Mouse (Mus musculus) lung, postnatal 0 days (tissue): ENCODE results near the gene Paxip1. TPM values are rescaled to one million over a fixed set of nuclear protein-coding genes. Genes with fewer than 3 reads are reported as not detected.

Source experiments
- ATAC-seq: fragments of 200-750 bp; cut with Nextera tagmentation; 2 replicates; pipeline ENCODE4 v1.8.0; 2017; ENCODE audit warnings: moderate library complexity
- DNase-seq: peaks from one replicate; pipeline ENCODE4 v3.0.0-alpha.2; 2016; ENCODE audit warnings: low spot score
- H3K27ac ChIP-seq: fragments of 300-500 bp; sonication (generic); 2 replicates; pipeline ENCODE4 v1.5.1; 2014; ENCODE audit warnings: antibody characterized with exemption, mild to moderate bottlenecking, low read length, mixed read lengths
- H3K27me3 ChIP-seq: fragments of 300-500 bp; sonication (generic); replicated peaks from 2 replicates; pipeline ENCODE4 v1.6.1; 2014; ENCODE audit warnings: low read length, mixed read lengths; ENCODE audit not compliant: insufficient read depth
- H3K36me3 ChIP-seq: fragments of 300-500 bp; sonication (generic); 2 replicates; pipeline ENCODE4 v1.6.1; 2014; ENCODE audit warnings: low read length, mixed read lengths; ENCODE audit not compliant: insufficient read depth
- H3K4me1 ChIP-seq: fragments of 300-500 bp; sonication (generic); 2 replicates; pipeline ENCODE4 v1.6.1; 2014; ENCODE audit warnings: antibody characterized with exemption, low read depth, low read length, mixed read lengths; ENCODE audit not compliant: insufficient read depth
- H3K4me2 ChIP-seq: fragments of 300-500 bp; sonication (generic); replicated peaks from 2 replicates; pipeline ENCODE4 v1.6.1; 2014; ENCODE audit warnings: low read depth, mild to moderate bottlenecking, low read length, moderate library complexity, mixed read lengths
- H3K4me3 ChIP-seq: fragments of 300-500 bp; sonication (generic); 2 replicates; pipeline ENCODE4 v1.5.1; 2014; ENCODE audit warnings: low read depth, low read length
- H3K9ac ChIP-seq: fragments of 300-500 bp; sonication (generic); replicated peaks from 2 replicates; pipeline ENCODE4 v1.6.1; 2014; ENCODE audit warnings: low read depth, mild to moderate bottlenecking
- H3K9me3 ChIP-seq: fragments of 300-500 bp; sonication (generic); 2 replicates; pipeline ENCODE4 v1.6.1; 2016; ENCODE audit warnings: low read length, mixed read lengths
- CTCF ChIP-seq: IDR thresholded peaks from 2 replicates; pipeline ENCODE4 v1.5.1; 2016; ENCODE audit warnings: antibody characterized with exemption, mild to moderate bottlenecking
- EP300 ChIP-seq: IDR thresholded peaks from 2 replicates; pipeline ENCODE4 v1.6.1; 2016; ENCODE audit warnings: antibody characterized with exemption, mild to moderate bottlenecking, control low read depth
- WGBS: fragments of 180-500 bp; shearing (Covaris S2); extraction: QIAGEN DNeasy Blood & Tissue Kit; methylation state at CpG from one replicate; pipeline ENCODE4 v1.1.7; 2014; 5-methylcytosine and 5-hydroxymethylcytosine counted together
- polyA plus RNA-seq: library from polyadenylated mRNA; unstranded; fragments of >200 nt; fragmentation: Nextera tagmentation; extraction: Ambion mirVana; gene quantifications from 2 replicates; pipeline ENCODE4 v1.2.1, GENCODE M21; 2015

Gene Paxip1
- polyA plus RNA-seq, 1 experiment from 2014 or later = 10.2 TPM

DNA sequence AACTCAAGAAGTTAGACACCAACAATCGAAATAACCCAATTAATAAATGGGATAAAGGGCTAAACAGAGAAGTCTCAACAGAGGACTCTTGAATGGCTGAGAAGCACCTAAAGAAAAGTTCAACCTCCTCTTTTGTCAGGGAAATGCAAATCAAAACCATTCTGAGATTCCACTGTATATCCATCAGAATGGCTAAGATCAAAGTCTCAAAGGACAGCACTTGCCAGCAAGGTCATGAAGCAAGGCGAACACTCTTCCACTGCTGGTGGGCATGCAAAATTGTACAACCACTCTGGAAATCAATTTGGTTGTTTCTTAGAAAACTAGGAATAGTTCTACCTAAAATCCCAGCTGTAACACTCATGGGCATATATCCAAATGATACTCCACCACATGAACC lies 22.8 kb upstream of the Paxip1 start:
- Histone ChIP-seq H3K4me2 (no peak overlapping the region), H3K4me1 (no peaks in the 10 kb centered on the region), H3K4me3 (no peak overlapping the region), H3K9me3 (no peaks in the 10 kb centered on the region), H3K9ac (no peak overlapping the region), H3K27me3 (no peaks in the 10 kb centered on the region), H3K27ac (no peak overlapping the region), H3K36me3 (no peaks in the 10 kb centered on the region)
- 67% methylated on average over 2 of the region's 2 CpGs for WGBS
- no peak for TF ChIP-seq CTCF
- no peak for TF ChIP-seq EP300
- DNase-seq (no peak), ATAC-seq (no peak)

DNA sequence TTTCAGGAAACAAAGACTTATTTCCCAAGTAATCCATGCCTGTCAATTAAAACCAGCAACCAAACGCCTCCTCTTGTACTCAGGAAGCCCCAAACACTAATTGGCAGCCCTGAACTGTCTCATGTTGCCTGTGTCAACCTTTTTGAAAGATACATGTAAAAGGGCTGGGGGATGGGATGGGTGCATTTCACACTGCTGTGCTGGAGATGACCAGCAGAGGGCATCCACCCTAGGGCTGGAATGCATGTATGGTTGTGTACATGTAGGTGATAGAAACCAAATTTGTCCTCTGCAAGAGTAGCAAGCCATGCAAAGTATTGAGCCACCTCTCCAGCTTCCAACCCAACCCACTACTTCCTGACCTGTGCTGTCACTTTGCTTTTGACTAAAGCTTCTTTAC lies 2.4 kb upstream of the Paxip1 start:
- Histone ChIP-seq H3K36me3 (no peaks in the 10 kb centered on the region), H3K4me1 (peaks cover 7% of the 10 kb centered on the region), H3K4me2 (no peak overlapping the region), H3K9me3 (no peaks in the 10 kb centered on the region), H3K9ac (no peak overlapping the region), H3K27ac (no peak overlapping the region), H3K27me3 (no peaks in the 10 kb centered on the region), H3K4me3 (no peak overlapping the region)
- ATAC-seq (no peak), DNase-seq (peak; percentile 67)
- 8% methylated on average over 1 of the region's 1 CpGs for WGBS
- no peak for TF ChIP-seq EP300
- peak; percentile 86 for TF ChIP-seq CTCF

DNA sequence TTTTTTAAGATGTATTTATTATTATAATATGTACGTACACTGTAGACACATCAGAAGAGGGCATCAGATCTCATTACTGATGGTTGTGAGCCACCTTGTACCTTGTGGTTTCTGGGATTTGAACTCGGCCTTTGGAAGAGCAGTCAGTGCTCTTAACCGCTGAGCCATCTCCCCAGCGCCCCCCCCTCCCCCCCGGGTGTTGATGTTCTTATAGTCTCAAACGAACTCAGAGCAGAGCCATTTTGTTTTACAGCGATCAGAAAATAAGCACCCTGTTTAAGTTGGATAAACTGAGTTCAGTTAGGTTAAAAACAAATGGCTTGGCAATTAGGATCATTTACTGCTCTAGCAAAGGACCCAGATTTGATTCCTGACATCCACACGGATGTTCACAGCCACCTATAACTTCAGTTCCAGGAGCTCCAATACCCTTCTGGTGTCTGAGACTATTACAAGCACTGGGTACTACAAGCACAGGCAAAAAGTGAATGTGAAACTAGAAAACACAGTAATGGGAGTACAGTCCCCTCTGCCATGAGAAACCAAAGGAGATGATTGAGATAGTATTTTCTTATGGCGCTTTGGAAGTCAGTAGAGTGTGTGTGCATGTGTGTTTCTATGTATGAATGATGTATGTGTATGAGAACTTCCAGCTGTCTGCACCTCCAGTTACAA lies 1.2 kb upstream of the Paxip1 start:
- no peak overlapping the region for H3K9ac ChIP-seq
- DNase-seq = no peak
- TF ChIP-seq CTCF (no peak), EP300 (no peak)
- no peak overlapping the region; the same call in 1 of the 2 replicates for H3K4me2 ChIP-seq
- no peaks in the 10 kb centered on the region for H3K9me3 ChIP-seq
- H3K36me3 ChIP-seq = 0 out of 2 replicates have a peak, but pooled peaks cover 3% of the 10 kb centered on the region
- H3K27ac ChIP-seq = no peak overlapping the region
- no peak for ATAC-seq
- H3K27me3 ChIP-seq = no peaks in the 10 kb centered on the region
- 44% methylated on average over 9 of the region's 9 CpGs for whole genome bisulfite sequencing
- no peak overlapping the region for H3K4me3 ChIP-seq
- peaks cover 7% of the 10 kb centered on the region for H3K4me1 ChIP-seq

DNA sequence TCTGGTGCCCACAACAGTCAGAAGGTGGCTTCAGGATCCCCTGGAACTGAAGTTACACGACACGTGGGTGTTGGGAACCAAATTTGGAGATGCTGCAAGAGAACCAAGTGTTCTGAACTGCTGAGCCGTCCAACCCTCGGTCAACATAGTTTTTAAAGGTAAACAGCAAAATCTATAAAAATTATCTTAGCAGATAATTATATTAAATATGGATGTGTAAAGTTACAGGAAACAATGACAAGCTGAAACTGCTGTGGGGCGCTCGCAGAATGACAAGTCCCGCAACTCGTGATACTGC lies 631 bp upstream of the Paxip1 start:
- WGBS = 11% methylated on average over 8 of the region's 8 CpGs
- TF ChIP-seq EP300 (no peak), CTCF (no peak)
- Histone ChIP-seq H3K27ac (peak overlapping the region; percentile 96), H3K9me3 (no peaks in the 10 kb centered on the region), H3K4me2 (peak overlapping the region; percentile 72), H3K36me3 (0 out of 2 replicates have a peak, but pooled peaks cover 6% of the 10 kb centered on the region), H3K9ac (peak overlapping the region; percentile 75), H3K4me3 (peak overlapping the region; percentile 88), H3K4me1 (peaks cover 7% of the 10 kb centered on the region), H3K27me3 (no peaks in the 10 kb centered on the region)
- no peak for DNase-seq
- ATAC-seq = no peak

DNA sequence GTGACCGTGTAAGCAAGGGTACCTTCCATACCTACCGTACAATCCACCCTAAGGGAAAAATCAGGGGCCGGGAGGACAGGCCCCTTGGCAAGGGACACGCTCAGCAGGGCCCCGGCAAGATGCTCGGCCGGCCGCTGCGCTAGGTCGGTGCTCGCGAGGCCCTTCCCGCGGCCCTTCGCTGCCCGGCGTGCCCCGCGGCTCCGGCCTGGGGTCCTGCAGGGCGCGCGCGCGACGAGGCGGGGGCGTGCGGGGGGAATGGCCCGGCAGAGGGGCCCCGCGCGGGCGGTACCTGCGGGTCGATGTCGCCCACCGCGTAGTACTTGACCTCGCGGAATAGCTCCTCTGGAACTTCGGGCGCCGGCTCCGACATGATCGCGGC lies 592 bp downstream of the Paxip1 start:
- TF ChIP-seq CTCF (no peak), EP300 (no peak)
- Histone ChIP-seq H3K27me3 (no peaks in the 10 kb centered on the region), H3K27ac (peak overlapping the region; percentile 96), H3K4me3 (peak overlapping the region; percentile 88), H3K9me3 (no peaks in the 10 kb centered on the region), H3K36me3 (peaks cover 15% of the 10 kb centered on the region), H3K9ac (peak overlapping the region; percentile 75), H3K4me1 (peaks cover 7% of the 10 kb centered on the region), H3K4me2 (peak overlapping the region; percentile 72)
- WGBS = 0% methylated on average over 28 of the region's 47 CpGs
- DNase-seq (peak; percentile 89), ATAC-seq (peak; percentile 88)

DNA sequence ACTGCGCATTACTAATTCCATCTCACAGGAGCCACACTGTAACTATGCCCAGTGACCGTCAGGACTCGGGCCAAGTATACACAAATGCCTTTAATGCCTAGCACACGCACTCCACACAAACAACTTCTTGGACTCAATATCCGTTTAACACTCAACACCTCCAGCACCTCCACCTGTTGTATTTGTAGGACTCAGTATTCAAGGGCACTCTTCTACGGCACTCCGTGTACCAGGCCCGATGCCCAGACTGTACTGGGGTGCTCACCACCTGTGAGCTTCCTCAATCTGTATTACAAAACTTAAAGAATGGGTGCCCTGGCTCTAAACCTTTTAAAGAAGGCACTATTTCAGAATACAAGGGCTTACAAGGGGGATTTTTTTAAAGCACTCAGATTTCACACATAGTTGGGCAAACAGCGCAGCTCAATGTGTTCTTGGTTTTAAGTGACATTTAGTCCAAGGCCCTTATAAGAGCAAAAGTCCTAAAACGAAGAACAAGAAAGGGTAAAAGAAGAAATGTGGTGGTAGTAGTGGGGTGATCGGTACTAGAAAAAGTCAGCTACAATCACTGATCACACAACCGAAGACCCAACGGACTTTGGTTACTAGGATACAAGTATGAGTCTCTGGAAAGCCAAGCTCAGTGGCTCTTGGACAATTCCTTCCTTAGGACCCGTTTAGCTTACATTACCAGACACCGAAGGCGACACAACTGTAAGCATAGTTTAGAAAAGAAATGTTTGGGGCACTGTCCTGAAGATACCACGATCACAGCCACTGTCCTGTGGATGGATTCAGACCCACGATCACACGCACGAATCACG lies 1.2 kb downstream of the Paxip1 start:
- TF ChIP-seq CTCF = no peak
- 0 out of 2 replicates have a peak, but pooled peaks have one; percentile 28 for TF ChIP-seq EP300

More for the DNA sequence above, 1.2 kb downstream of the Paxip1 start:
- H3K4me2 ChIP-seq = peak overlapping the region; percentile 72
- H3K4me1 ChIP-seq = peaks cover 7% of the 10 kb centered on the region
- H3K27ac ChIP-seq = peak overlapping the region; percentile 96
- no peaks in the 10 kb centered on the region for H3K27me3 ChIP-seq
- H3K4me3 ChIP-seq = peak overlapping the region; percentile 88
- DNase-seq = peak; percentile 59
- peaks cover 20% of the 10 kb centered on the region for H3K36me3 ChIP-seq
- no peak for ATAC-seq
- peak overlapping the region; percentile 75 for H3K9ac ChIP-seq
- H3K9me3 ChIP-seq = no peaks in the 10 kb centered on the region
- WGBS = 9% methylated on average over 21 of the region's 21 CpGs
